Mouse (Mus musculus) liver, embryonic 14.5 days (tissue): ENCODE measurements around the gene Arnt2. TPM values are rescaled to one million over a fixed set of nuclear protein-coding genes. Genes with fewer than 3 reads are reported as not detected.

Source experiments
- ATAC-seq: fragments of 200-750 bp; cut with Nextera tagmentation; 2 replicates; pipeline ENCODE4 v1.8.0; 2017; ENCODE audit warnings: moderate number of reproducible peaks, mild to moderate bottlenecking, moderate library complexity; ENCODE audit not compliant: insufficient read depth
- DNase-seq, 3 experiments: peaks; one replicate each; pipeline ENCODE4 v3.0.0-alpha.2; 2012 to 2013; ENCODE audit warnings: low read depth in 3 of 3, low spot score in 3 of 3
- H3K27ac ChIP-seq: fragments of 300-500 bp; sonication (generic); 2 replicates; pipeline ENCODE4 v1.5.1; 2014; ENCODE audit warnings: moderate library complexity, mild to moderate bottlenecking, control low read depth, inconsistent platforms
- H3K27me3 ChIP-seq: fragments of 300-500 bp; sonication (generic); 2 replicates; pipeline ENCODE4 v1.6.1; 2014; ENCODE audit warnings: mild to moderate bottlenecking, low read length, moderate library complexity; ENCODE audit not compliant: control insufficient read depth, insufficient read depth
- H3K36me3 ChIP-seq: fragments of 300-500 bp; sonication (generic); replicated peaks from 2 replicates; pipeline ENCODE4 v1.6.1; 2014; ENCODE audit warnings: low read depth; ENCODE audit not compliant: control insufficient read depth, insufficient read depth
- H3K4me1 ChIP-seq, 2 experiments: fragments of 200-500 bp in 1 of 2; fragments of 300-500 bp in 1 of 2; sonication (generic) in 1 of 2; replicated peaks; 2 replicates each; pipeline ENCODE4 v1.6.1; 2012 to 2014; ENCODE audit warnings: antibody characterized with exemption in 1 of 2, inconsistent platforms in 1 of 2, low read length in 1 of 2; ENCODE audit not compliant: control insufficient read depth in 2 of 2, insufficient read depth in 2 of 2
- H3K4me2 ChIP-seq: fragments of 300-500 bp; sonication (generic); 2 replicates; pipeline ENCODE4 v1.6.1; 2014; ENCODE audit warnings: low read depth, mild to moderate bottlenecking, control low read depth, moderate library complexity
- H3K4me3 ChIP-seq, 2 experiments: fragments of 200-500 bp in 1 of 2; fragments of 300-500 bp in 1 of 2; sonication (generic) in 1 of 2; 2 replicates each; pipeline ENCODE4 v1.5.1; 2012 to 2014; ENCODE audit warnings: low read depth in 2 of 2, low read length in 2 of 2, mild to moderate bottlenecking in 2 of 2, control low read depth in 1 of 2, inconsistent platforms in 1 of 2, moderate library complexity in 1 of 2; ENCODE audit not compliant: insufficient read depth in 1 of 2
- H3K9ac ChIP-seq: fragments of 300-500 bp; sonication (generic); replicated peaks from 2 replicates; pipeline ENCODE4 v1.6.1; 2014; ENCODE audit warnings: mild to moderate bottlenecking, control low read depth, moderate library complexity
- H3K9me3 ChIP-seq: fragments of 300-500 bp; sonication (generic); 2 replicates; pipeline ENCODE4 v1.6.1; 2016; ENCODE audit warnings: low read length, mixed read lengths; ENCODE audit not compliant: control insufficient read depth
- CTCF ChIP-seq: IDR thresholded peaks from 2 replicates; pipeline ENCODE4 v1.5.1; 2016; ENCODE audit warnings: antibody characterized with exemption, low read depth, control low read depth
- EP300 ChIP-seq: IDR thresholded peaks from 2 replicates; pipeline ENCODE4 v1.6.1; 2016; ENCODE audit warnings: antibody characterized with exemption, low read depth
- WGBS: fragments of 180-500 bp; shearing (Covaris S2); extraction: QIAGEN DNeasy Blood & Tissue Kit; methylation state at CpG from one replicate; pipeline ENCODE4 v1.1.7; 2014; ENCODE audit not compliant: insufficient replicate concordance; 5-methylcytosine and 5-hydroxymethylcytosine counted together
- polyA plus RNA-seq, 2 experiments: library from polyadenylated mRNA; depleted of rRNA in 1 of 2; stranded (reverse) in 1 of 2; unstranded in 1 of 2; fragments of >200 nt; fragmentation: Nextera tagmentation in 1 of 2; extraction: Ambion mirVana in 1 of 2; gene quantifications; 2 replicates each; pipeline versions ENCODE4 v1.2.1 to v1.2.3; 2012 to 2014

Gene Arnt2
- polyA plus RNA-seq, 2 experiments: 0.16 to 0.39 TPM

GRCm38 (mm10) chr7:84339186-84339585 lies 70.8 kb downstream of the Arnt2 start:
- ATAC-seq (no peak), DNase-seq (no peak)
- H3K27ac ChIP-seq: no peak overlapping the region
- no peak overlapping the region for H3K9ac ChIP-seq
- no peak overlapping the region for H3K4me3 ChIP-seq
- H3K27me3 ChIP-seq: no peaks in the 10 kb centered on the region
- H3K4me1 ChIP-seq: 0 out of 4 replicates have a peak, but pooled peaks cover 0 to 3% of the 10 kb centered on the region in 2 experiments
- TF ChIP-seq EP300 (no peak), CTCF (no peak)
- no peaks in the 10 kb centered on the region for H3K36me3 ChIP-seq
- no peaks in the 10 kb centered on the region for H3K9me3 ChIP-seq
- H3K4me2 ChIP-seq: no peak overlapping the region
- 24% methylated on average over 1 of the region's 1 CpGs for WGBS

- no peak for ATAC-seq
- Histone ChIP-seq H3K27ac (no peak overlapping the region), H3K36me3 (no peaks in the 10 kb centered on the region), H3K27me3 (no peaks in the 10 kb centered on the region), H3K4me2 (no peak overlapping the region), H3K9ac (no peak overlapping the region), H3K4me1 (0 out of 4 replicates have a peak, but pooled peaks cover 0 to 3% of the 10 kb centered on the region in 2 experiments), H3K9me3 (no peaks in the 10 kb centered on the region), H3K4me3 (no peak overlapping the region)
- TF ChIP-seq EP300 (no peak), CTCF (no peak)
- 48% methylated on average over 4 of the region's 4 CpGs for WGBS
- no peak for DNase-seq
Measured at GRCm38 (mm10) chr7:84337768-84338167, 72.2 kb downstream of the Arnt2 start.

GRCm38 (mm10) chr7:84336907-84337306 lies 73.1 kb downstream of the Arnt2 start:
- WGBS: 46% methylated on average over 4 of the region's 4 CpGs
- ATAC-seq (no peak), DNase-seq (no peak)
- Histone ChIP-seq H3K9me3 (no peaks in the 10 kb centered on the region), H3K27me3 (no peaks in the 10 kb centered on the region), H3K27ac (no peak overlapping the region), H3K36me3 (no peaks in the 10 kb centered on the region), H3K4me1 (0 out of 4 replicates have a peak, but pooled peaks cover 0 to 3% of the 10 kb centered on the region in 2 experiments), H3K4me2 (no peak overlapping the region), H3K9ac (no peak overlapping the region), H3K4me3 (no peak overlapping the region)
- no peak for TF ChIP-seq EP300
- TF ChIP-seq CTCF: no peak

- ATAC-seq: no peak
Measured at GRCm38 (mm10) chr7:84336580-84336886, 73.4 kb downstream of the Arnt2 start.

GRCm38 (mm10) chr7:84335766-84336579 lies 74.0 kb downstream of the Arnt2 start:
- H3K4me3 ChIP-seq: no peak overlapping the region
- 0 out of 4 replicates have a peak, but pooled peaks cover 0 to 3% of the 10 kb centered on the region in 2 experiments for H3K4me1 ChIP-seq
- no peaks in the 10 kb centered on the region for H3K9me3 ChIP-seq
- ATAC-seq (no peak), DNase-seq (no peak)
- no peak overlapping the region for H3K27ac ChIP-seq
- WGBS: 50% methylated on average over 6 of the region's 6 CpGs
- no peak overlapping the region for H3K4me2 ChIP-seq
- H3K36me3 ChIP-seq: no peaks in the 10 kb centered on the region
- H3K9ac ChIP-seq: no peak overlapping the region
- TF ChIP-seq CTCF: no peak
- no peak for TF ChIP-seq EP300
- no peaks in the 10 kb centered on the region for H3K27me3 ChIP-seq

More at GRCm38 (mm10) chr7:84336580-84336886, 73.4 kb downstream of the Arnt2 start:
- no peak overlapping the region for H3K9ac ChIP-seq
- no peak overlapping the region for H3K4me2 ChIP-seq
- DNase-seq: no peak
- TF ChIP-seq EP300 (no peak), CTCF (no peak)
- H3K27me3 ChIP-seq: no peaks in the 10 kb centered on the region
- no peaks in the 10 kb centered on the region for H3K9me3 ChIP-seq
- WGBS: 45% methylated on average over 2 of the region's 2 CpGs
- H3K36me3 ChIP-seq: no peaks in the 10 kb centered on the region
- no peak overlapping the region for H3K4me3 ChIP-seq
- 0 out of 4 replicates have a peak, but pooled peaks cover 0 to 3% of the 10 kb centered on the region in 2 experiments for H3K4me1 ChIP-seq
- H3K27ac ChIP-seq: no peak overlapping the region
